Mouse (Mus musculus) embryonic facial prominence, embryonic 13.5 days (tissue): ENCODE results near the gene Abcc9. TPM values are rescaled to one million over a fixed set of nuclear protein-coding genes. Genes with fewer than 3 reads are reported as not detected.
A peak's percentile ranks its signal among the peaks of the same experiment; 100 is the strongest.

Source experiments
- ATAC-seq: fragments of 200-750 bp; cut with Nextera tagmentation; 2 replicates; pipeline ENCODE4 v1.8.0; 2017; ENCODE audit warnings: low read depth; ENCODE audit not compliant: insufficient number of reproducible peaks, insufficient read depth, low FRiP score, low TSS enrichment
- H3K27ac ChIP-seq: fragments of 300-500 bp; sonication (generic); 2 replicates; pipeline ENCODE4 v1.5.1; 2015; ENCODE audit warnings: moderate library complexity, mild to moderate bottlenecking, inconsistent platforms
- H3K27me3 ChIP-seq: fragments of 300-500 bp; sonication (generic); 2 replicates; pipeline ENCODE4 v1.6.1; 2015; ENCODE audit warnings: mild to moderate bottlenecking, inconsistent platforms
- H3K36me3 ChIP-seq: fragments of 300-500 bp; sonication (generic); 2 replicates; pipeline ENCODE4 v1.6.1; 2015; ENCODE audit warnings: mild to moderate bottlenecking, inconsistent platforms
- H3K4me1 ChIP-seq: fragments of 300-500 bp; sonication (generic); 2 replicates; pipeline ENCODE4 v1.6.1; 2015; ENCODE audit warnings: inconsistent platforms
- H3K4me2 ChIP-seq: fragments of 300-500 bp; sonication (generic); 2 replicates; pipeline ENCODE4 v1.6.1; 2015; ENCODE audit warnings: moderate library complexity, mild to moderate bottlenecking, inconsistent platforms
- H3K4me3 ChIP-seq: fragments of 300-500 bp; sonication (generic); 2 replicates; pipeline ENCODE4 v1.5.1; 2015; ENCODE audit warnings: mild to moderate bottlenecking, inconsistent platforms
- H3K9ac ChIP-seq: fragments of 300-500 bp; sonication (generic); 2 replicates; pipeline ENCODE4 v1.6.1; 2015; ENCODE audit warnings: mild to moderate bottlenecking, inconsistent platforms
- H3K9me3 ChIP-seq: fragments of 300-500 bp; sonication (generic); 2 replicates; pipeline ENCODE4 v1.6.1; 2016; ENCODE audit warnings: inconsistent platforms
- WGBS: fragments of 180-500 bp; shearing (Covaris S2); methylation state at CpG from one replicate; pipeline ENCODE4 v1.1.7; 2015; ENCODE audit warnings: mixed read lengths; 5-methylcytosine and 5-hydroxymethylcytosine counted together
- polyA plus RNA-seq: library from polyadenylated mRNA; unstranded; fragments of >200 nt; fragmentation: Nextera tagmentation; extraction: Ambion mirVana; gene quantifications from 2 replicates; pipeline ENCODE4 v1.2.1, GENCODE M21; 2015

Gene Abcc9
- polyA plus RNA-seq, 1 experiment from 2014 or later = 1.6 TPM

- no peak overlapping the region for H3K4me2 ChIP-seq
- H3K27me3 ChIP-seq = no peaks in the 10 kb centered on the region
- 39% methylated on average over 9 of the region's 9 CpGs for WGBS
- H3K9me3 ChIP-seq = no peaks in the 10 kb centered on the region
- no peak overlapping the region for H3K4me3 ChIP-seq
- no peak overlapping the region for H3K9ac ChIP-seq
- no peaks in the 10 kb centered on the region for H3K36me3 ChIP-seq
- 0 out of 2 replicates have a peak, but pooled peaks have one; percentile 59 for ATAC-seq
- peaks cover 13% of the 10 kb centered on the region; the same call in 1 of the 2 replicates for H3K4me1 ChIP-seq
- H3K27ac ChIP-seq = peak overlapping the region; percentile 62; the same call in 1 of the 2 replicates
These were observed 92.4 kb downstream of the Abcc9 start for GRCm38 (mm10) chr6:142609401-142610373.

- Histone ChIP-seq H3K9ac (no peak overlapping the region), H3K4me1 (peaks cover 13% of the 10 kb centered on the region; the same call in 1 of the 2 replicates), H3K4me2 (no peak overlapping the region), H3K27ac (no peak overlapping the region), H3K4me3 (no peak overlapping the region), H3K36me3 (no peaks in the 10 kb centered on the region), H3K27me3 (no peaks in the 10 kb centered on the region), H3K9me3 (no peaks in the 10 kb centered on the region)
- no peak for ATAC-seq
- 62% methylated on average over 7 of the region's 7 CpGs for WGBS
These were observed 95.0 kb downstream of the Abcc9 start for GRCm38 (mm10) chr6:142607080-142607479.

- Histone ChIP-seq H3K9me3 (no peaks in the 10 kb centered on the region), H3K36me3 (no peaks in the 10 kb centered on the region), H3K4me3 (no peak overlapping the region), H3K9ac (no peak overlapping the region), H3K4me2 (no peak overlapping the region), H3K27ac (no peak overlapping the region), H3K4me1 (no peaks in the 10 kb centered on the region), H3K27me3 (no peaks in the 10 kb centered on the region)
- WGBS = 60% methylated on average over 6 of the region's 6 CpGs
- ATAC-seq = no peak
These were observed 99.3 kb downstream of the Abcc9 start for GRCm38 (mm10) chr6:142602772-142603171.

GRCm38 (mm10) chr6:142578831-142579230, 123.3 kb downstream of the Abcc9 start:
- ATAC-seq = no peak
- Histone ChIP-seq H3K4me3 (no peak overlapping the region), H3K9ac (no peak overlapping the region), H3K27me3 (peaks cover 2% of the 10 kb centered on the region; the same call in 1 of the 2 replicates), H3K27ac (no peak overlapping the region), H3K36me3 (no peaks in the 10 kb centered on the region), H3K4me1 (no peaks in the 10 kb centered on the region), H3K4me2 (no peak overlapping the region), H3K9me3 (no peaks in the 10 kb centered on the region)
- 79% methylated on average over 4 of the region's 4 CpGs for WGBS

- Histone ChIP-seq H3K27me3 (peaks cover 10% of the 10 kb centered on the region), H3K4me3 (no peak overlapping the region), H3K9me3 (no peaks in the 10 kb centered on the region), H3K36me3 (no peaks in the 10 kb centered on the region), H3K4me1 (no peaks in the 10 kb centered on the region), H3K9ac (no peak overlapping the region), H3K27ac (no peak overlapping the region), H3K4me2 (no peak overlapping the region)
- ATAC-seq = no peak
- WGBS = 83% methylated on average over 6 of the region's 6 CpGs
These were observed 124.3 kb downstream of the Abcc9 start for GRCm38 (mm10) chr6:142577801-142578200.

GRCm38 (mm10) chr6:142572876-142573275, 129.2 kb downstream of the Abcc9 start:
- ATAC-seq = no peak
- Histone ChIP-seq H3K4me3 (no peak overlapping the region), H3K4me2 (no peak overlapping the region), H3K27me3 (peaks cover 56% of the 10 kb centered on the region), H3K27ac (no peak overlapping the region), H3K4me1 (peaks cover 15% of the 10 kb centered on the region), H3K9me3 (no peaks in the 10 kb centered on the region), H3K9ac (no peak overlapping the region), H3K36me3 (no peaks in the 10 kb centered on the region)
- WGBS = 49% methylated on average over 6 of the region's 6 CpGs

GRCm38 (mm10) chr6:142571629-142572360, 130.3 kb downstream of the Abcc9 start:
- Histone ChIP-seq H3K36me3 (no peaks in the 10 kb centered on the region), H3K4me3 (peak overlapping the region; percentile 51), H3K9me3 (no peaks in the 10 kb centered on the region), H3K4me2 (peak overlapping the region; percentile 92), H3K4me1 (peaks cover 15% of the 10 kb centered on the region), H3K27ac (no peak overlapping the region), H3K9ac (peak overlapping the region; percentile 69), H3K27me3 (peaks cover 62% of the 10 kb centered on the region)
- no peak for ATAC-seq
- 2% methylated on average over 21 of the region's 21 CpGs for WGBS

- peaks cover 65% of the 10 kb centered on the region for H3K27me3 ChIP-seq
- peak within 1 kb of the TSS; percentile 92 for H3K4me2 ChIP-seq
- 0 out of 2 replicates have a peak, but pooled peaks cover under 1% of the 10 kb centered on the region for H3K9me3 ChIP-seq
- peak; percentile 84 for ATAC-seq
- H3K4me1 ChIP-seq = peaks cover 15% of the 10 kb centered on the region
- H3K9ac ChIP-seq = peak within 1 kb of the TSS; percentile 69
- H3K4me3 ChIP-seq = peak within 1 kb of the TSS; percentile 51
- H3K36me3 ChIP-seq = no peaks in the 10 kb centered on the region
- WGBS = under 1% methylated on average over 34 of the region's 34 CpGs
- H3K27ac ChIP-seq = no peak within 1 kb of the TSS
These were observed 131.0 kb downstream of the Abcc9 start, which contains the start of gene Kcnj8 for GRCm38 (mm10) chr6:142571055-142571618. TSS of gene Kcnj8 (minus strand) at chr6:142571614.

GRCm38 (mm10) chr6:142570046-142570770, 131.9 kb downstream of the Abcc9 start:
- Histone ChIP-seq H3K4me1 (peaks cover 15% of the 10 kb centered on the region), H3K9me3 (0 out of 2 replicates have a peak, but pooled peaks cover 2% of the 10 kb centered on the region), H3K4me3 (peak overlapping the region; percentile 51), H3K27ac (no peak overlapping the region), H3K9ac (0 out of 2 replicates have a peak overlapping the region, but pooled peaks have one; percentile 33), H3K4me2 (peak overlapping the region; percentile 92), H3K36me3 (no peaks in the 10 kb centered on the region), H3K27me3 (peaks cover 73% of the 10 kb centered on the region)
- no peak for ATAC-seq
- 6% methylated on average over 30 of the region's 30 CpGs for WGBS

GRCm38 (mm10) chr6:142568713-142569357, 133.3 kb downstream of the Abcc9 start:
- no peak overlapping the region for H3K27ac ChIP-seq
- WGBS = 37% methylated on average over 7 of the region's 7 CpGs
- 0 out of 2 replicates have a peak, but pooled peaks cover 2% of the 10 kb centered on the region for H3K9me3 ChIP-seq
- ATAC-seq = no peak
- H3K4me3 ChIP-seq = no peak overlapping the region
- peaks cover 71% of the 10 kb centered on the region for H3K27me3 ChIP-seq
- H3K4me1 ChIP-seq = peaks cover 15% of the 10 kb centered on the region
- 0 out of 2 replicates have a peak overlapping the region, but pooled peaks have one; percentile 2 for H3K4me2 ChIP-seq
- no peak overlapping the region for H3K9ac ChIP-seq
- H3K36me3 ChIP-seq = no peaks in the 10 kb centered on the region
